Mouse (Mus musculus) layer of hippocampus, postnatal 36 days (tissue): Measurements from ENCODE around the gene Slc22a14. TPM values are rescaled to one million over a fixed set of nuclear protein-coding genes. Genes with fewer than 3 reads are reported as not detected.
"Not testable (repeated sequence)": the region's sequence is repeated elsewhere in the genome, so short reads cannot be mapped to it uniquely, and the experiment has no call there.

Experiments used
- DNase-seq, 2 experiments: peaks; one replicate each; pipeline ENCODE4 v3.0.0; 2022
- total RNA-seq, 2 experiments: library from RNA; stranded (reverse); gene quantifications; 2 replicates each; pipeline ENCODE4 v1.2.3; 2021

The Slc22a14 gene
- total RNA-seq: not detected

- no peak for DNase-seq
These were observed at the start of gene Slc22a14 for GRCm38 (mm10) chr9:119365284-119365683. Slc22a14 (minus strand) TSS chr9:119365553.

GRCm38 (mm10) chr9:119409864-119410263 lies 44.5 kb upstream of the Slc22a14 start:
- no peak for DNase-seq

GRCm38 (mm10) chr9:119408898-119409664 lies 43.7 kb upstream of the Slc22a14 start:
- no peak for DNase-seq

GRCm38 (mm10) chr9:119407884-119408283 lies 42.5 kb upstream of the Slc22a14 start:
- no peak for DNase-seq

GRCm38 (mm10) chr9:119404090-119404489 lies 38.7 kb upstream of the Slc22a14 start:
- DNase-seq: no peak

- DNase-seq: peak; percentile 31 to 37
These were observed 37.9 kb upstream of the Slc22a14 start for GRCm38 (mm10) chr9:119403236-119403641.

GRCm38 (mm10) chr9:119402253-119403235 lies 37.2 kb upstream of the Slc22a14 start:
- DNase-seq: peak; percentile 54 to 66

GRCm38 (mm10) chr9:119401801-119402214 lies 36.5 kb upstream of the Slc22a14 start, which contains the start of gene Acvr2b:
Acvr2b (plus strand) TSS chr9:119402118.
- DNase-seq: peak; percentile 90 to 91

- DNase-seq: no peak
These were observed 36.0 kb upstream of the Slc22a14 start for GRCm38 (mm10) chr9:119401351-119401750.

GRCm38 (mm10) chr9:119394808-119395207 lies 29.5 kb upstream of the Slc22a14 start:
- no peak for DNase-seq

GRCm38 (mm10) chr9:119390214-119390613 lies 24.9 kb upstream of the Slc22a14 start:
- no peak for DNase-seq

GRCm38 (mm10) chr9:119388956-119389355 lies 23.6 kb upstream of the Slc22a14 start:
- no peak for DNase-seq

- DNase-seq: peak; percentile 9 to 21
These were observed 17.2 kb upstream of the Slc22a14 start for GRCm38 (mm10) chr9:119382603-119383002.

GRCm38 (mm10) chr9:119378231-119378630 lies 12.9 kb upstream of the Slc22a14 start:
- no peak for DNase-seq

- no peak for DNase-seq
These were observed 10.2 kb upstream of the Slc22a14 start for GRCm38 (mm10) chr9:119375556-119375955.

- no peak for DNase-seq
These were observed 9.7 kb upstream of the Slc22a14 start for GRCm38 (mm10) chr9:119375008-119375407.

GRCm38 (mm10) chr9:119371251-119371650 lies 5.9 kb upstream of the Slc22a14 start:
- no peak for DNase-seq

- DNase-seq: not testable (repeated sequence)
These were observed 5.4 kb upstream of the Slc22a14 start for GRCm38 (mm10) chr9:119370770-119371169.

GRCm38 (mm10) chr9:119368367-119368766 lies 3.0 kb upstream of the Slc22a14 start:
- no peak for DNase-seq

- DNase-seq: no peak
These were observed 2.1 kb downstream of the Slc22a14 start for GRCm38 (mm10) chr9:119363229-119363628.

GRCm38 (mm10) chr9:119361416-119361815 lies 3.9 kb downstream of the Slc22a14 start:
- no peak for DNase-seq

GRCm38 (mm10) chr9:119358058-119358429 lies 7.3 kb downstream of the Slc22a14 start:
- DNase-seq: no peak
